Mouse (Mus musculus) lung, adult 18-20 months (tissue): Measurements from ENCODE around the gene Smg5.
"Not testable (repeated sequence)": the region's sequence is repeated elsewhere in the genome, so short reads cannot be mapped to it uniquely, and the experiment has no call there.

Source experiments
- DNase-seq, 2 experiments: peaks; one replicate each; pipeline ENCODE4 v3.0.0; 2022; ENCODE audit warnings: mixed read lengths in 2 of 2

Smg5 gene

DNA sequence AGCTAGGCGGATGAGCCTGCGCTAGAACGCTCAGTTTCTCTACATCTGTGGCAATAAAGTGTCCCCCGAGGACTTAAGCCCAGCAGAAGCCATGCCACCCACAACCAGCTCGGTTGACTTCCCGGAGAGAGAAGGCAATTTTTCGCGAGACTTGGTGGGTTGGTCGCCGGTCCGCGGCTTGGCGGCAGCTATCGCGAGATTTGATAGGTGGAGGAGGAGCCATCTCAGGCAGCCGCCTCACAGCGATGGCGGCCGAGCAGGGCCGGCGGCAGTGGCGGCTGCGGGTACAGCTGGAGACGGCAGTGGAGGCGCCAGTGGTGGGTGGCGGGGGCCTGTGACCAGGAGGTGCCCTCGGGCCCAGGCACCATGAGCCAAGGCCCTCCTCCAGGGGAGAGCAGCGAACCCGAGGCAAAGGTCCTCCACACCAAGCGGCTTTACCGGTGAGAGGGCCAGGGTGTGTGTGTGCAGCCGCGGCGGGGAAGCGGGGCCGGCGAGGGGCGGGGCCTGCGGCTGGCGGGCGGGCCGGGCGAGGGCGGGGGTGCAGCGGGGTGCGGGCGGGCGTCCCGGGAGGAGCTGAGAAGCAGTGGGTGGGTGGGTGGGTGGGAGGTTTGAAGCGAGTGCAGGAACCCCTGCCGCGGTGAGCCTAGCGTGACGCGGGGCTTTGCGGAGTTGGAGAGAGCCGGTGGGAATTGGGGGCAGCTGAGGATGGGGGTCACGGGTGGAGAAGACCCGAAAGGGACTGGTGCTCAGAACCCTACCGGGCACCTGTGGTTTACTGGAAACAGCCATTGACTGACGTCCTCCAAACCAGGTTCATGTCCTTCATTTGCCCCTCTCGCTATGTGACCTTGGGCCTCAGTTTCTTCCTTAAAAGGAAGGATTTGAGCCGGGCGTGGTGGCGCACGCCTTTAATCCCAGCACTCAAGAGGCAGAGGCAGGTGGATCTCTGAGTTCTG lies at the start of gene Smg5, which contains the start of gene Tmem79:
TSS of gene Smg5 (plus strand) at position 203 of the 956 bp plus-strand sequence.
TSS of gene Tmem79 (minus strand) at position 91 of the 956 bp plus-strand sequence.
- peak; percentile 97 for DNase-seq

DNA sequence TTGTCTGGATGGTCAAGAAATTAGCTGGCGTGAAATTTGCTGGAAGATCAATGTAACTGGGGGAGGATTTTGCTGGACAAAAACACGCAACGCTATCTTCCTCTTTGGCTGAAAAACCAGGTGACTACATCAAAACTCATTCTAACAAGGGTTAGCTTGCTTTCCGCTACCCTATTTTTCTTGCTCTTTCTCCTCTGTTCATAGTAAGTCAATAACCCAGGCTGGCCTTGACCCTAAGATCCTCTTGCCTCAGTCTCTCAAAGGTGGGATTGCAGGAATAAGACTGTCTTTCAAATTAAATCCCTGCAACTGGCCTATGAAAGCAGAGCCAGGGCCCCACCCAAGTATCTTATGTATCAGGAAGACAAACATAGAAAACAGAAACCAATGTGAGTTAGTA lies 49.0 kb upstream of the Smg5 start, which contains the start of gene Gm38392:
TSS of gene Gm38392 (minus strand) at position 101 of the 400 bp plus-strand sequence.
- no peak for DNase-seq

DNA sequence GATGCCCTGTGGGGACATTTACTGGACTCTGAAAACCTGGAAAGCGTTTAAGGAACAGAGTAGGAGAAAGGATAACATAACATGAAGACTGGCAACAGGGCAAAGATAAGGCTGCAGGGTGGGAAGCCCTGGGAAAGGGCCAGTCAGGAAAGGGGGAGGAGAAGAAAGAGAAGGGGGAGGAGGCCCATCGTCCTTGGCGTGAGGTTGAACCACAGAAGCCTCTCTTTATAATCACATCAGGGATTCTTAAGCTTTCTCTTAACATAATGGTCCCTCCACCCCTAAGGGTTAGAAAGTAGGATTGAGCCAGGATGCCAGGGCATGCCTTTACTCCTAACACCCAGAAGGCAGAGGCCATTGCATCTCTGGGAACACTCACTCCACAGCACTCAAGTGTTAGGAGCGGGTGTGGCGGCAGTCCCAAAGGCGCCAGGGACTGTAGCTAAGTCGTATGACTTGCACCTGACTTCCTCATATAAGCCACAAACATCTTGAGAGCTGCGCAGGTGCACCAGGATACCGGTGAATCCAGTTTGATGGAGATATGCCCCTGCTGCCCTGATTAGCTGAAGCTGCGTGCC lies 47.8 kb upstream of the Smg5 start:
- DNase-seq: peak; percentile 73 to 81

DNA sequence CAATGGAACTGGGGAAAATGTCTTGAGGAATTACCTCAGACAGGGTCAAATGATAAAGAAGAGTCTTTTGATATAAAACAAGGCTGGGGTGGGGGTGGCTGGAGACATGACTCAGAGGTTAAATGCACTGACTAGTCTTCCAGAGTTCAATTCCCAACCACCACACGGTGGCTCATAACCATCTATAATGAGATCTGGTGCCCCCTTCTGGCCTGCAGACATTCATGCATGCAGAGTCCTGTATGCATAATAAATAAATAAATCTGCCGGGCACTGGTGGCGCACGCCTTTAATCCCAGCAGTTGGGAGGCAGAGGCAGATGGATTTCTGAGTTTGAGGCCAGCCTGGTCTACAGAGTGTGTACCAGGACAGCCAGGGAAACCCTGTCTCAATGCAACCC lies 44.1 kb upstream of the Smg5 start:
- peak; percentile 29 to 55 for DNase-seq

DNA sequence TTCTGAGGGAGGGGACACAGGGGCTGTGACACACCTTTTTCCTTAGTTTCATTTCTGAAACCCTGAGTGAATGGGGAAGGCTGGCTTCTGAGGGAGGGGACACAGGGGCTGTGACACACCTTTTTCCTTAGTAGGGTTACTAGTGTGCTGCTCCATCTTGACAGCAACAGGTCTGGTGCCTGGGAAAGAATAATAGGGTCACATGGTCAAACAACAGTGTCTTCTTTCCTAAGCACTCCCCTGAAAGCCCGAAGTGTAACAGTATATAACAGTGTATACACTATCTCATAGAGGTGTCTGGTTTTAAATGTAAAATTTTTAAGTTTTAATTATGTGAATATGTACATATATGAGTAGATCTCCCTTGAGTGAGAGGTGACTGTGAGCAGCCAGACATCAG lies 40.8 kb upstream of the Smg5 start:
- not testable (repeated sequence) for DNase-seq

DNA sequence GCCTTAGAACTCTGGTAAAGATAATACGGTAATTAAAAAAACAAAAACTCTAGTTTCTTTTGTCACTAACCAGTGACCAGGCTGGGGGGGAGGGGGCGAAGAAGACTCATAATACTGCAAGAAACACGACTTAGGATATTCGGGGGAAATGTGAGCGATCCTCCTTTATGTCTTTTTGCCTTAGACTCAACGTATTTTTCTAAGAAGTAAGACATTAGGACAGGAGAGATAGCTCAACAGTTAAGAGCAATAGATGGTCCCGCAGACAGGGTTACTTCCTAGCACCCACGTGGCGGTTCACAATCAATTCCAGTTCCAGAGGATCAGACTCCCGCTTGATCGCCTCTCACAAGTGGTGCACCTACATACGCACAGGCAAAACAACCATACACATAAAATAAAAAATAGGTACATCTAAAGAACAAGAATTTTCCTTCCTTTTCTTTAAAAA lies 39.9 kb upstream of the Smg5 start:
- DNase-seq: no peak

DNA sequence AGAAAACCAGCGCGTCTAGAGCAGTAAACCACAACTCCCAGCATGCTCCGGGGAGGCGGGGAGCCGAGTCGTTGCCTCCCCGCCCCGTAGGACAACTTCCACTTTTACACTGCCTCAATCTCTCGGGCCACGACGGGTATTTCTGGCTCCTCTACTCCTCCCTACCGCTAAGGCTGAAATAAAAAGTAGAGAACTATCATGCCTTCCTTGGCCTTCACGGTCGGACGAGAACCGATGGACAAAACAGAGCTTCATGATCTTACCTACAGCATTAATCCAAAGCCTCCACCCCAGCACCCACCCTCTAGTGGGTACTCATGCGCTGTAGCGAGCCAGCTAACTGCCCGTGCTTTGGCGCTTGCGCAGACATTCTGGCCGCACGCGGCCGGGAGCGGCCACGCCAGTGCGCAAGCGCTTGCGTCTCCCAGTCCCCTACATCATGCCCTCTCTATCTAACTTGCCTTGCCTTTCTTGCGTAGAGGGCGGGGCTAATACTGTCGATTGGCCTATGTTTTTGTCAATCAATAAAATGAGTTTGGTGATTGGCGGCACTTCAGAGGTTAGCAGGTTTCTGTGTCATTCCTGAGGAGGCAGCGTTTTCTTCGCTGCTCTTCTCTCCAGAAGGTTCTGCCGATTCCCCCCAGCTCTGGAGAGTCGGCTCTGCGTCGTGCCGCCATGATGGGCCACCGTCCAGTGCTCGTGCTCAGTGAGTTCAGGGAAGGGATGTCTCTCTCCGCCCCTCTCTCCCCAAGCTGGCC lies 39.3 kb upstream of the Smg5 start, which contains the start of the genes Tsacc and Cct3:
TSS of gene Tsacc (minus strand) at position 439 of the 758 bp plus-strand sequence.
TSS of gene Cct3 (plus strand) at position 556 of the 758 bp plus-strand sequence.
- DNase-seq: peak; percentile 96 to 98

DNA sequence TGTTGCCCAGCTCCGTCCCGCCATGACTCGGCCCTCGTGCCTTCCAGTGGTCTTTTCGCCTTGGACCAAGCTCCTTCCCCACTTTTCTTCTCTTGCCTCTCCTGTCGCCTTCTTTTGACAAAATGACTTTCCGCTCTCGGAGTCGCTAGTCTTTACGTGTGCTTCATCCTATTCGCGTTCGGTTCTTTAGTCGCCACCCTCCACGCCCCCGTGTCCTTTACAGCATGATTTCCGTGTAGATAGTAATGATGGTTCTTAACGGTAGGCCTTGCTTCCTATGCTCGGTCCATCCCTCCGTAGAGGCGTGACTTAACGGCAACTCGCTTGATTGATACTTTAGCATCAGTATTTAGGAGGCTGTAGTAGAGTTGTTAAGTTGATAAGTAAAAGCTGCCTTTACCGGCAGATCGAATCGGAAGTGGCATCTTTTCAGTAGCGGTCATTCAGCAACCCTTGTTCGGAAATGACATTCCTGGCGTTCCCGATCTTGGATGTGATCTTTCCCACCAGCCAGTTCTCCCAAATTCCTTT lies 38.7 kb upstream of the Smg5 start:
- peak in 1 of 2 experiments; percentile 24 for DNase-seq

DNA sequence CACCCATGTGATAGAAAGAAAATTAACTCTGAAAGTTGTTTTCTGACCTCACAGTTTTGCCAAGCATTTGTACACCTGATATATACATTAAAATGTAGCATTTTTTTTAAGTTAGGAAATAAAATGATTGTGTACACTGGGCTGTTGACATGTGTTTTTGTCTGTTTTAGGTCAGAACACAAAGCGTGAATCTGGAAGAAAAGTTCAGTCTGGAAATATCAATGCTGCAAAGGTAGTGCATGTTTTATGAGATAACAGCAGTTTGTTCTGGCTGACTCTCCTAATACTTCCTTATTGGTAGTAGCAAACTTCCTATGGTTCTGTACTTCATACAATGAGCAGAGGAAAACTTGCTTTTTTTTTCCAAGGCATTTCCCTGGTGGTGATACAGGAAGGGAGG lies 36.9 kb upstream of the Smg5 start:
- DNase-seq: no peak

DNA sequence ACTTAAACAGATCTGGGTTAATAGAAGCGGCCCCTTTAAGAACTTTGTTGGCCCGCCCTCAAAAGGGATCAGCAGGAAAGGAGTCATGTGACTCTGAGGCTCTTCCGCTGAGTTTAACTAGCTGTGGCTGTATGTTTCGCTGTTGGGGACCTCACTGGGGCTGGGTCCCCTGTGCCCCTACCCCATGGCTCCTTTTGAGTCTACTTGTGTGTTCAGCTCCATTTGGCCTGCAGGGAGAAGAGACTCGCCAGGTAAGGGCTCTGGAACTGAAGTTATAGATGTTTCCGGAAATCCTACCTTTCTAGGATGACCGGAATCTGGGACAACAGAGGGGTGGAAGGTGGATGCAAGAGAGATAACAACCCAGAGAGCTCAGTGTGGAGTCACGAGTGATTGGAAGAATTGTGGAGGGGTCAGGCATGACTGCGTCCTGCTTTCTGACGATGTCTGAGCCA lies 11.1 kb upstream of the Smg5 start, which contains the start of gene Glmp:
TSS of gene Glmp (plus strand) at position 73 of the 455 bp plus-strand sequence.
- peak; percentile 58 to 64 for DNase-seq

DNA sequence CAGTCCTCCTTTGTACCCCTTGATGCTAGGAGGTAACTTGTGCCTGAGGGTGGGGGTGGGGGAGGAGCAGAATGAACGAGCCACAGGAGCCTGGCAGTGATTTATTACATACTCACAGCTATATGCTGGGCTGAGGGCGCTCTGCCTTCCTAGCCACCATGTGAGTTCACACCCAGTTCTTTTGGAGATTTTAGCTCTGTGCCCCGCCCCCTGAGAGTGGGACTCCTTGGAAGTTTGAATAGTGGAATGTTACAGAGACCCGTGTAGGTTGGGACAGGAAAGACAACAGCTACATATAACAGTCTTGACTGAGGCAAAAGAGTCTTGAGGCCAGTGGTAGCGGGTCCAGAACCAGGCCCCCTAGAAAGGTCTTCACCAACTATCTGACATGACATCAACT lies 7.1 kb upstream of the Smg5 start:
- no peak for DNase-seq

DNA sequence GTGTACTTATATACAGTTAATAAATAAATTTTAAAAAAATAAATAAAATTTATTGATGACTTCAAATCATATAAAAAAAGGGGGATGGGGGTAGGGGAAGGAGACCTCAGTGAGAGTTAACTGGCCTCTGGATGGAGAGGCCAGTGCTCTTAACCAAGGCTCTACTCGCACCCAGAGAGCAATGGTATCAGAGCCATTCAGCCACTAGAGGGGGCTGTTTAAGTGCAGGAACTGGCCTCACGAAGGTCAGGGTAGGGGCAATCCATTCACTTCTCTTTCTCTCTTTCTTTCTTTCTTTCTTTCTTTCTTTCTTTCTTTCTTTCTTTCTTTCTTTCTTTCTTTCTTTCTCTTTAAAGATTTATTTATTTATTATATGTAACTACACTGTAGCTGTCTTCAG lies 4.8 kb upstream of the Smg5 start:
- DNase-seq: peak in 1 of 2 experiments; percentile 59

DNA sequence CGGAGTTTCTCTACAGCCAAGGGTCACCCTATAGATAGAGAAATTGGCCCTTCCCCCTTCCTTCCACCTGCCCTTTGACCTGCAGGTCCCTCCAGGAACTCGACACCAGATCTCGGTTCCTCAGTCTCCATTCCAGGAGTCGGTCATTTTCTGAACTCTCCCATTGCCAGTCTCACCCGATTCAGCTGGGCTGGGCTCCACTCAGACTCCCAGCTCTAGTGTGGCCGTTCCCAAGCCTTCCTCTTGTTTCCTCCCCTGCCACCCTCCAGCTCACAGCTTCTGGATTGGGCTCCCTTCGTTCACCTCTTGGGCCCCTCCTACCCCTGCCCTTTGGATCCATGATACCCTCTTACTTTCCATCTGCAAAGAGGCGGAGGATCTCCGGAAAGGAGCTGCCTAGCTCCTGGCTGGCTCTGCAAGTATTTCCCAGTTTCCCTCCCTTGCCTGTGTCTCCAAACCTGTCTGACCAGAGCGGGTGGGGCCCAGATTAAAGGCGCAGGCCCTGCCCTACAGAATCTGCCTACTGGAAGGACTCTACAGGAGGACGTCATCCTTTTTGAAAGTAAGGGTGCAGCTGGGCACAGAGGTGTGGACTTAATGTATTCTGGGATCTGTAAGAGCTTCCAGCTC lies 1.9 kb upstream of the Smg5 start:
- DNase-seq: peak; percentile 56 to 74

DNA sequence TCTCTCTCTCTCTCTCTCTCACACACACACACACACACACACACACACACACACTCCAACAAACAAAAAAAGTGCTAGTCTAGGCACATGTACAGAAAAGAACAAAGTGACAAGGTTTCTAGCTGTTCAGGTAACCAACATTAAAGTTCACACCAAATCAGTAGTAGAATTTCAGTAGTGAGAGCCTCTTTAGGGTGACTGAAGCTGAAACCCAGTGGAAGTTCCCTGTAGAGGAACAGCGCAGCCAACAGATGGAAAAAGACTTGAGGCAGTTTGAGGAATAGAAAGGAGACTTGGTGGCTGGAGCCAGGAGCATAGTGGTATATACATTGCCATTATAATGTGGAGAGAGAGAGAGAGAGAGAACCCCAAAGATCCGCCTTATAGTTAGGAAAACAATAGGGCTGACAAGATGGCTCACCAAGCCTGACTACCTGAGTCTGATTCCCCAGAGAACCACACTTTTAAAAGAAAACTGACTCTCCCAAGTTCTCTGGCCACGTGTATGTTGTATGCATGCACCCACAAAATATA lies 1.1 kb upstream of the Smg5 start:
- no peak for DNase-seq

DNA sequence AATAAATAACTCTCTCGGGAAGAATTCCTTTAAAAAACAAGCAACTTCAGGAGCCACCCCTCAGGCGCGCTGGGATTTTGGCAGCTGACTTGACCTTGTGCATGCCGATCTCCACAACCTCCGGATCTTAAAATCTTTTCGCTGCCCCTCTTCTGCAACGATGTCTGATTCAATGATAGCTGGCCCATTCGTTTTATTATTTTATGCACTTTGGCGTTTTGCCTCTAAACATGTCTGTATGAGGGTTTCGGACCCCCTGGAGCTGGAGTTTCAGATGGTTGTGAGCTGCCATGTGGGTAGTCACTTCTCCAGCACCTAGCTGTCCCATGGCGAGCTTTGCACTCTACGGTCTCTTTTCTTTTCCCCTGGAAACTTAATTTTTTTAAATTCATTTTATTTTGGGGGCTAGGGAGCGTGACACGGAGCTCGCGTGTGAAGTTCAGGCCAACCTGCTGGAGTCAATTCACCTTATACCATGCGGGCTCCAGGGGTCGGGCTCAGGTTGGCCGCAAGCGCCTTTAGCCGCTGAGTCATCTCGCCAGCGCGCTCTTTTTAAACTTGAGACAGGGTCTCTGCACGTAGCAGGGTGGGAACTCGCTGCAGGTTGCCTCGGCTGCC lies 515 bp upstream of the Smg5 start:
- no peak for DNase-seq

DNA sequence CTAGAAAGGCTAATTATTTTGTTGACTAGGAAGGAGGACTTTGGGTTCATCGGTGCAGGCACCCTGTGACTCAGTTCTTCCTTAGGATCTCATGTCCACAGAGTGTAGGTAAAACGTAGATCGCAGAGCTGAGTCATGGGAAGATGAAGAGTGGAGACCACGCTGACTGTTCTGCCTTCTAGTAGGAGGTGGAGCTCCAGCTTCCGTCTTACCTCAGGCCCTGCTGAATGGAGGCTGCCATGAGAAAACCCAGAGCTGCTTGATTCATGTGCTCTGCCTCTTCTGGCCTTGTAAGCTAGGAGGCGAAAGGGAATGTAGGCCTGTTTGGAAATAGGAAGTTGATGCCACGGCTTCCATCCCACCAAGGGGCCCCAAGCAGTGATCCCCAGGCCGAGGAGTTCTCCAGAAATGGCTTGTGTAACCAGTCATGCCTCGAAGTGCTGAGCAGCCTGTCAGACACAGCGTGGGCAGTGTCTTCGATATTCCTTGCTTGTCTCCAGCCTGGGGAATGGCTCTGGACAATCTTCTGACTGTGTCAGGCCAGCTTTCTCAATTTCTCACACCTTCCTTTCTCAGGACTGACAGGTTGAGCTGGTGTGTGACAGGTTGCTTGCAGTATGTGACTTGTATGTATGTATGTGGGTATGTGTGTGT lies 1.4 kb downstream of the Smg5 start:
- DNase-seq: no peak

DNA sequence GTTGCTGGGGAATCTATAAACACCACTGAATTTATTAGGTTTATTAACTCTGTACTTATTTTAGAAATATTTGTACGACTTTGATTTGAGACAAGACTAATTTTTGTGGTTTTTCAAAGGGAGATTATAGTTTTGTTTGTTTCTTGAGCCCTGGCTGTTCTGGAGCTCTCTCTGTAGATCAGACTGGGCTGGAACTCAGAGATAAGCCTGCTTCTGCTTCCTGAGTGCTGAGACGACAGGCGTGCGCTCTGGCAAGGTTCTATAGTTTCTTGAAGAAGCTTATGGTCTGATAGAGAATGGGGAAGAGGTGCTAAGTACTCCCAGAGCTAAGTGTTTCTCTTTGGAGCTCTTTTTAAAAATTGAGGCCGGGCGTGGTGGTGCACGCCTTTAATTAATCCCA lies 2.3 kb downstream of the Smg5 start:
- DNase-seq: no peak

DNA sequence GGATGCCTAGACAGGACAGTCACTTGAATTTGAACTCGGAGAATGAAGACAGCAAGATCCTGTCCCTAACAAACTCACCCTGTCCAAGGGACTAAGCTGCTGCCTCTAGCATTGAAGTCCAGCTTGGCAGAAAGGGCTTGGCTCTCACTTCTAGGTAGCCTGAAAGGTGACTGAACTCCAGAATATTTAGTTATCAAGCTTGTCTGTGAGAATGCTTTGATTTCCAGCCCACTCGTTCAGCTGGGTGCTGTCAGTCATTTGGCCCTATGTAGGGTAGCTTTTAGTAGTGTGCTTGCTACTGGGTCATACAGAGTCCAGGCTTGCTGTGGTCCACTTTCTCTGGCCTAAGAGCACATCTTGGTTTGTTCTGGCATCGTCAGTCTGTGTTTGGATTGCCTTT lies 2.9 kb downstream of the Smg5 start:
- no peak for DNase-seq

DNA sequence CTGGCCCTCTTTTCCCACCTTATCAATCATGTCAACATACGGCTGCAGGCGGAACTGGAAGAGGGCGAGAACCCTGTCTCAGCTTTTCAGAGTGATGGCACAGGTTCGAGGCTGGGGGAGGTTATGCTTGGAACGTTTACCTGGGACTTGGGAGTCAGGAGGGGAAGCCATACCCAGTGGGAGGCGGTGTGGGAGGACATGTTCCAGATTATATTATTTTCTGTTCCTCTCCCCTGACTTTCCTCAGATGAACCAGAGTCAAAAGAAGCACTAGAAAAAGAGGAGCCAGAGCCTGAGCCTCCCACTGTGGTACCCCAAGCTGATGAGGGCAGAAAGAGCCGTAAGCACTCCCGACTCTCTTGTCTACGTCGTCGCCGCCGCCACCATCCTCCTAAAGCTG lies 14.7 kb downstream of the Smg5 start:
- DNase-seq: no peak

DNA sequence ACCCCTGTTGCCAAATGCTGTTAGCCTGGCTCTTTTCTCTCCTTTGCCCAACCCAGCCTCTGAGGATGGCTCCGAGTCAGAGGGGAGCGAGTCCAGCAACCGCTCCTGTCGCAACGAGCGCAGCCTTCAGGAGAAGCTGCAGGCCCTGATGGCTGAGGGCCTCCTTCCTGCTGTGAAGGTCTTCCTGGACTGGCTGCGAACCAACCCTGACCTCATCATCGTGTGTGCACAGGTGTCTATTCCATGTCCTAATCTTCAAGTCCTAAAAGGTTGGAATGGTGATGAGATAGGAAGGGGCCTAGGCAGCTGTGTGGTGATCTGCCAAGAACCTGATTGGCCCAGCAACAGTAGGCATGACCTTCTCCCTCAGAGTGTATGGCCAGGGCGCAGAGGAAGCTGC lies 16.8 kb downstream of the Smg5 start:
- no peak for DNase-seq
